Mouse (Mus musculus) heart, postnatal 36 days (tissue): Measurements from ENCODE around the gene Ldhd. TPM values are rescaled to one million over a fixed set of nuclear protein-coding genes. Genes with fewer than 3 reads are reported as not detected.

Experiments used
- DNase-seq, 2 experiments: peaks; one replicate each; pipeline ENCODE4 v3.0.0; 2021 to 2022
- intact Hi-C: fragments of 180-260 bp; cut with DNase I; formaldehyde crosslinking; loops from one replicate; pipeline ENCODE4 v1.15.1; 2025
- total RNA-seq, 2 experiments: library from RNA; stranded (reverse); gene quantifications; 2 replicates each; pipeline ENCODE4 v1.2.3; 2021

The Ldhd gene
- total RNA-seq, 2 experiments from 2014 or later: 36.7 to 43.6 TPM

DNA sequence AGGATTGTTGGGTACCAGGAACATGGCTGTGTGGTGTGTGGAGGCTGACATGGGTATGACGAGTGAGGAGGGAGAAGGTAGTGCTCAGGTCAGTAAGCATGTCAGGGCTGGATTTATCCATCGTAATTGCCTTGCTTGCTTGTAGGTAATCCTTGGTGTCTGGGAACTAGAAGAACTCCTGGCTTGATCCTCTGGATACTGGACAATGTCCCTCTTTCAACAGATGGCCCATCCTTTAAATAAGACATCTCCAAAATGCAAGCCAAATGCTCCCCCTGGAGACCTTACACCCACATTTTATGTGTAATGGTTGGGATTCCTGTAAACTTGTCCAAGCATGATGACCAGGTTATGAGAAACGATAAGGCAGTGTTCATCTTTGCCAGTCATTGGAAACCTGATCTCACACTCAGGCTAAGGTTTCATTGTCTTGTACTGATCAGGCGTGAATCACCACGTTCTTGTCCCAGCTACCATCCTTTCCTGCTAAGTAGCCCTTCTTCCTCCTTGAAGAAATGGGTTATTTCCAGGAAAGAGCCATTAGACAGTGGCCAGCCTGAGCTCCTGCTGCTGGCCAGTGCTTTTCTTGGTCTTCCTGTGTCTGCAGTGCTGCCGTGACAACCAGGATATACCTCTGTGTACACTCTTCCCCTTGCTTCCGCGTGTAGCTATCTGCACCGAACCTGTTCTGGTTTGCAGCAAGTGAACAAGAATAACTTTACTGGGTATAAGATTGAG lies 30.3 kb downstream of the Ldhd start:
- intact Hi-C loops: no loop called here
- no peak for DNase-seq

GRCm38 (mm10) chr8:111597310-111597709 lies 32.9 kb downstream of the Ldhd start:
- no peak for DNase-seq
- intact Hi-C loops: loop anchor here (2.0 kb wide), 2 partner anchors 21 to 59 kb away; no protein-coding TSS in a partner anchor

GRCm38 (mm10) chr8:111596485-111596821 lies 33.7 kb downstream of the Ldhd start:
- no peak for DNase-seq
- intact Hi-C loops: loop anchor here (2.0 kb wide), 2 partner anchors 20 to 58 kb away; no protein-coding TSS in a partner anchor

DNA sequence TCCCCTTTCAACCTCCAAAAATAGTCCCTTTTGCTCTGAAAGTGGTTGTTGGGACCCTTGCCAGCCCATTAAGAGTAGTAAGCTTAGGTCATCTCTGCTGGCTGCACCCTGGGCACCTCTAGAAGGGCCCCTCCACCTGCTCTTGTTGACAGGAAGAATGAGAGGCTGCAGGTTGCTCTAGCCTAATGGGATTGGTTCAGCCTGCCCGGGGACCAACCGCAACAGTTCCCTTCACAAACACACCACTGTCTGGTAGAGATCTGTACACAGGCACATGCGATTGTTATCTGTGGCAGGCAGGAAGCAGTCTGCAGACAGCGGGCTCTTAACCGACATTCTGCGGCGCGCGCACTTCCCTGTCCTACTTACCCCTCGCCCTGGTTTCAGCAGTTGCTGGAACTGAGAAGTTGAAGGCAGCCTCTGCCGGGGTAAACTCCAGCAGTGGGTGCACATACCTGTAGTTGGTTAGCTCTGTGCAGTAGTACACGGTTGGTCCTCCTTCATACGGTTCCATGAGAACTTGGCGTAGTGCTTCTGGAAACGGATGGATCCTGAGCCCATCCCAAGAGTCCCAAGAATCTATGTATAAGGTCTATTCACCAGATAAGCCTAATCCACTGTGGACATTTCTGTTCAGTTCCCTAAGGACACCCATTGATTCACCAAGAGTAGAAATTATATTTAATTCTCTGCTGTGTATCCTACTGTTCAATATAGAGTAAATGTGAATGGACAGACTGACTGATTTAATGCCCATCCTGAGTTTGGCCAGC lies 34.3 kb downstream of the Ldhd start:
- peak; percentile 32 to 46 for DNase-seq
- intact Hi-C loops: loop anchor here (2.0 kb wide), 2 partner anchors 19 to 57 kb away; no protein-coding TSS in a partner anchor

DNA sequence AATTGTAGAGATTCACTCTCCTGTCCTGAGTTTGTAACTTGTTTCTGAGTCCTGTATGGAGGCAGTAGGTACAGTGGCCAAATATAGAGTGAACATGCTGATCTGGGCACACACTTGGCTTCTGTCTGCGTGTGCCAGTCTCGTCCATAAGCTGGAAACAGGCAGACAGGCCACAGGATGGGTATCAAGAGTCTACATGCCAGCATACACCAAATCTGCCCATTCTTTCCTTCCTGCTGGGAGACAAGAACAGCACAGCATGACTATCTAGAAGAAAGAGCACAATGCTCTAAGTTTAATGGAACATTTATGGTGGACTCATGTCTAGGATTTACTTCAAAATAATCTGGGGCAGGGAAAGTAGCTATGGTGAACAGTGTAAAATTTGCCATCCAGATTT lies 35.2 kb downstream of the Ldhd start:
- DNase-seq: no peak
- intact Hi-C loops: loop anchor here (5.0 kb wide), 1 partner anchor 38 kb away; no protein-coding TSS in a partner anchor

- intact Hi-C loops: loop anchor here (5.0 kb wide), 1 partner anchor 37 kb away; no protein-coding TSS in a partner anchor
Observed at GRCm38 (mm10) chr8:111594044-111594840, 35.9 kb downstream of the Ldhd start.

DNA sequence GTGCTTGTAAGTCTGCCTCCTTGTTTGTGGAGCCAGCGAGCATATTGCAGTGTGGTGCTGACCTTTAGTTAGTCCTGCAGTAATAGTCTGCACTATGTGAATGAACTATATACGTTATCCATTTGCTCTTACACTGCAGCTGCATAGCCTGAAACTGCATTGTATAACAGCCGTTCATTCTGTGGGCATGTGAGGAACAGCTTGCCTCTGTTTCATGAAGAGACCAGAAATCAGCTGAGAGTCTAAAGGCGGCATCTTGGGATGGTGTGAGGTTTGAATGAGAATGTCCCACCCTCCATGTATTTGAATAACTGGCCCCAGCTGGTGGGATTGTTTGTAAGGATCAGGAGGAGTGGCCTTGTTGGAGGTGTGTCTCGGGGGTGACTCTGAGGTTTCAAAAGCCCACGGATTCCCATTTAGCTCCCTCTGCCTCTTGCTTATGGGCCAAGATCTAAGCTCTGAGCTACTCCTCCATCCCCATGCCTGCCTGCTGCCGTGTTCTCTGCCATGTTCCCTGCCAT lies 37.7 kb downstream of the Ldhd start:
- no peak for DNase-seq

More at GRCm38 (mm10) chr8:111594044-111594840, 35.9 kb downstream of the Ldhd start:
- DNase-seq: no peak

GRCm38 (mm10) chr8:111591176-111591575 lies 39.0 kb downstream of the Ldhd start:
- intact Hi-C loops: loop anchor here (5.0 kb wide), 1 partner anchor 34 kb away; no protein-coding TSS in a partner anchor
- DNase-seq: no peak

More for the DNA sequence above, 37.7 kb downstream of the Ldhd start:
- intact Hi-C loops: loop anchor here (5.0 kb wide), 1 partner anchor 35 kb away; no protein-coding TSS in a partner anchor

- intact Hi-C loops: loop anchor here (5.0 kb wide), 1 partner anchor 33 kb away; no protein-coding TSS in a partner anchor
- no peak for DNase-seq
Observed at GRCm38 (mm10) chr8:111590214-111590613, 40.0 kb downstream of the Ldhd start.

GRCm38 (mm10) chr8:111588336-111588735 lies 41.8 kb downstream of the Ldhd start:
- intact Hi-C loops: no loop called here
- DNase-seq: no peak

- intact Hi-C loops: no loop called here
Observed at GRCm38 (mm10) chr8:111587545-111588094, 42.6 kb downstream of the Ldhd start.

GRCm38 (mm10) chr8:111584946-111585345 lies 45.2 kb downstream of the Ldhd start:
- DNase-seq: no peak
- intact Hi-C loops: loop anchor here (2.0 kb wide), 1 partner anchor 18 kb away; no protein-coding TSS in a partner anchor

More at GRCm38 (mm10) chr8:111587545-111588094, 42.6 kb downstream of the Ldhd start:
- DNase-seq: no peak

DNA sequence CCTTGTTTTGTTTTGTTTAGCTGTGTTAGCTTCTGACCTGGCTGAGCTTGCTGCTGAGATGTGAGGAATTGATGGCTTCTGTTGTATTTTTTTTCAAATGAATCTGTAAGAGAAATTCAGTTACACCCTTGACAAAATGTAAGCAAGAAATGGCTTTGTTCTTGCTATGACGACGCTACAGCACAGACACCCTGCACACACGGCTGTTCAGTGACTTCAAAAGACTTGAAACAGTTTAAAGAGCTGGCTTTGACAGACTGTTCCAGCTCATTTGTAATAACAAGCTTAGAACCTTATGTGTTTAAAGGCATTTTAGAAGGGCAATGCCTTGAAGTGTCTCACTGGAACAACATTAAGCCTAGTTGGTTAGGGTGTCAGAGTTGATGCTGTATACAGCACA lies 47.8 kb downstream of the Ldhd start:
- DNase-seq: no peak
- intact Hi-C loops: no loop called here

GRCm38 (mm10) chr8:111580306-111580705 lies 49.9 kb downstream of the Ldhd start:
- intact Hi-C loops: no loop called here

GRCm38 (mm10) chr8:111579318-111579717 lies 50.9 kb downstream of the Ldhd start:
- intact Hi-C loops: no loop called here

More at GRCm38 (mm10) chr8:111580306-111580705, 49.9 kb downstream of the Ldhd start:
- no peak for DNase-seq

GRCm38 (mm10) chr8:111577880-111578533 lies 52.2 kb downstream of the Ldhd start:
- intact Hi-C loops: loop anchor here (2.0 kb wide), 1 partner anchor 19 kb away; no protein-coding TSS in a partner anchor
- DNase-seq: no peak

More at GRCm38 (mm10) chr8:111579318-111579717, 50.9 kb downstream of the Ldhd start:
- DNase-seq: no peak

DNA sequence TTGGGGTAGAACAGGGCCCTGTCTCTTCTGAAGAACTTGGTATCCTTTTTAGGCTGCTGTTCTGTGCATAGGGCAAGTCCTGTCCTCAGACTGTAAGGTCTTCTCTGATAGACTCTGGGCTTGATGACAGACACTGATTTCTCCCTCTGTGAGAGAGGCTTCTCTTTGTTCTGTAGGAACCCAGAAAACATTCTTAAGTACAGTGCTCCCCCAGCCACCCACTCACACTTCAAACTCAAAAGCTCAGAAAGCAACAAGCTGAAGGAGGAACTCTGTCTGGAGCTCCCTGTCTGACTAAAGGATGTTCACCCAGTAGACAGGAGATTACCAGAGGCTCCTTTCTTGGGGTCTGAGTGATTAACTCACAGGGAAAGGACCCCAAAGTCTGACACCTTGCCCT lies 53.7 kb downstream of the Ldhd start:
- intact Hi-C loops: loop anchor here (2.0 kb wide), 1 partner anchor 20 kb away; no protein-coding TSS in a partner anchor
- no peak for DNase-seq

DNA sequence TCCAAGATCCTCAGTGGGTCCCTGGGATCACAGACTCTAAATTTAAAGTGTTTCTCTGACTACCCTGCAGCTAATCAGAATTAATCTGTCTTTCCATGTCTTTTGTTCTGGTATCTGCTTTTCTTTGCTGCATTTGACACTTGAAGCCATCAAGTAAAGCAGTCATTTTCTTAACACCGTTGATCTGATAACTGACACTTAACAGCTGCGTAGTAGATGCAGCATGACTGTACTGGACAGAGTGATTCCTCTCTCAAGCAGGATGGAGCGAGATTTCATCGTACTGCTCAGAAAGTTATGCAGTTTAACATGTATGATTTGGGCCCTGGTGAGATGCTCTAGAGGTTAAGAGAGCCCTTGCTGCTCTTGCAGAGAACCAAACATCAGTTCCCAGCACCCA lies 54.7 kb downstream of the Ldhd start:
- DNase-seq: no peak
- intact Hi-C loops: no loop called here

DNA sequence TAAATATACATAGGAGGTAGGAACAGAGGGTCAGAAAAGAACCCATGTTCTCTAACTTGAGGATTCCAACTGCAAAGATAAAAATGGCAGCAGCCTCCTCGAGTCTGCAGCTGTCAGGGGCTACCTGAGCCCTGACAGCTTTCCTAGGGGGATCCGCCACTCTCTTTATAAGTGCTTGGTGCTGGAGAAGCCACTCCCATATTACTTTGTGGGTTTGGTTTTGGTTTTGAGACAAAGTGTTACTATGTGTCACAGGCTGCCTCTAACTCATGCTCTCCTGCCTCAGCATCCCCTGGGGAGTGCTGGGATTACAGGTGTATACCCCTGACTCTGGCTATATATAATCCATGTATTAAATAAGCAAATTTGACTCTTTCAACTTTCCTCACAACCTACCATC lies 56.2 kb downstream of the Ldhd start:
- intact Hi-C loops: no loop called here
- no peak for DNase-seq
